Mouse (Mus musculus) heart, adult 18-20 months (tissue): Measurements from ENCODE around the gene Arhgap29. TPM values are rescaled to one million over a fixed set of nuclear protein-coding genes. Genes with fewer than 3 reads are reported as not detected.

Experiments used
- DNase-seq, 2 experiments: peaks; one replicate each; pipeline ENCODE4 v3.0.0; 2021 to 2022; ENCODE audit warnings: mixed read lengths in 1 of 2
- total RNA-seq, 2 experiments: library from RNA; stranded (reverse); gene quantifications; 2 replicates each; pipeline ENCODE4 v1.2.3; 2021

The Arhgap29 gene
- total RNA-seq, 2 experiments from 2014 or later = 34.8 to 41.2 TPM

- peak; percentile 58 to 71 for DNase-seq
Measured at GRCm38 (mm10) chr3:122064556-122065410, 112.4 kb downstream of the Arhgap29 start.

Other genes with a start within 250 kb of the Arhgap29 start
- 10 to 100 TPM; 19.7 to 24.8 TPM for gene F3, start 229.0 kb upstream of the Arhgap29 start, total RNA-seq
- gene Abcd3, start 137.2 kb upstream of the Arhgap29 start, total RNA-seq = 10 to 100 TPM; 78.1 to 93.1 TPM
- gene Abca4, start 91.9 kb downstream of the Arhgap29 start, total RNA-seq = 1 to 10 TPM; 1.7 to 2.1 TPM